Mouse (Mus musculus) hindbrain, embryonic 12.5 days (tissue): ENCODE results near the gene Scp2. TPM values are rescaled to one million over a fixed set of nuclear protein-coding genes. Genes with fewer than 3 reads are reported as not detected.

Source experiments
- ATAC-seq: fragments of 200-750 bp; cut with Nextera tagmentation; 2 replicates; pipeline ENCODE4 v1.8.0; 2017; ENCODE audit warnings: moderate TSS enrichment; ENCODE audit not compliant: low FRiP score
- H3K27ac ChIP-seq: fragments of 300-500 bp; sonication (generic); 2 replicates; pipeline ENCODE4 v1.5.1; 2016; ENCODE audit warnings: mild to moderate bottlenecking
- H3K27me3 ChIP-seq: fragments of 300-500 bp; sonication (generic); 2 replicates; pipeline ENCODE4 v1.6.1; 2016; ENCODE audit warnings: mild to moderate bottlenecking
- H3K36me3 ChIP-seq: fragments of 300-500 bp; sonication (generic); 2 replicates; pipeline ENCODE4 v1.6.1; 2016; ENCODE audit warnings: mild to moderate bottlenecking
- H3K4me1 ChIP-seq: fragments of 300-500 bp; sonication (generic); 2 replicates; pipeline ENCODE4 v1.6.1; 2016
- H3K4me2 ChIP-seq: fragments of 300-500 bp; sonication (generic); replicated peaks from 2 replicates; pipeline ENCODE4 v1.6.1; 2016; ENCODE audit warnings: mild to moderate bottlenecking
- H3K4me3 ChIP-seq: fragments of 300-500 bp; sonication (generic); 2 replicates; pipeline ENCODE4 v1.5.1; 2016; ENCODE audit warnings: mild to moderate bottlenecking
- H3K9ac ChIP-seq: fragments of 300-500 bp; sonication (generic); 2 replicates; pipeline ENCODE4 v1.6.1; 2016; ENCODE audit warnings: mild to moderate bottlenecking, moderate library complexity
- H3K9me3 ChIP-seq: fragments of 300-500 bp; sonication (generic); replicated peaks from 2 replicates; pipeline ENCODE4 v1.6.1; 2016; ENCODE audit warnings: mild to moderate bottlenecking
- WGBS: fragments of 180-500 bp; shearing (Covaris S2); methylation state at CpG from one replicate; pipeline ENCODE4 v1.1.7; 2016; 5-methylcytosine and 5-hydroxymethylcytosine counted together
- polyA plus RNA-seq: library from polyadenylated mRNA; unstranded; fragments of >200 nt; fragmentation: Nextera tagmentation; extraction: Ambion mirVana; gene quantifications from 2 replicates; pipeline ENCODE4 v1.2.1, GENCODE M21; 2016

Gene Scp2
- polyA plus RNA-seq, 1 experiment from 2014 or later = 190 TPM

GRCm38 (mm10) chr4:108068081-108068480, 76.7 kb downstream of the Scp2 start:
- peaks cover 14% of the 10 kb centered on the region for H3K4me1 ChIP-seq
- H3K4me3 ChIP-seq = no peak overlapping the region
- no peaks in the 10 kb centered on the region for H3K27me3 ChIP-seq
- H3K4me2 ChIP-seq = no peak overlapping the region
- no peak overlapping the region for H3K9ac ChIP-seq
- 91% methylated on average over 2 of the region's 2 CpGs for WGBS
- no peak for ATAC-seq
- H3K27ac ChIP-seq = no peak overlapping the region
- H3K9me3 ChIP-seq = no peaks in the 10 kb centered on the region
- H3K36me3 ChIP-seq = peaks cover 25% of the 10 kb centered on the region

GRCm38 (mm10) chr4:108067261-108067660, 77.5 kb downstream of the Scp2 start:
- H3K4me2 ChIP-seq = no peak overlapping the region
- no peaks in the 10 kb centered on the region for H3K9me3 ChIP-seq
- H3K27ac ChIP-seq = no peak overlapping the region
- H3K4me3 ChIP-seq = no peak overlapping the region
- H3K9ac ChIP-seq = no peak overlapping the region
- H3K4me1 ChIP-seq = peaks cover 14% of the 10 kb centered on the region
- 90% methylated on average over 7 of the region's 7 CpGs for WGBS
- ATAC-seq = no peak
- no peaks in the 10 kb centered on the region for H3K27me3 ChIP-seq
- H3K36me3 ChIP-seq = peaks cover 33% of the 10 kb centered on the region

GRCm38 (mm10) chr4:108066569-108066968, 78.2 kb downstream of the Scp2 start:
- no peaks in the 10 kb centered on the region for H3K27me3 ChIP-seq
- no peak overlapping the region for H3K9ac ChIP-seq
- H3K4me1 ChIP-seq = peaks cover 14% of the 10 kb centered on the region
- 93% methylated on average over 4 of the region's 4 CpGs for WGBS
- no peak overlapping the region for H3K4me2 ChIP-seq
- H3K27ac ChIP-seq = no peak overlapping the region
- ATAC-seq = no peak
- peaks cover 36% of the 10 kb centered on the region for H3K36me3 ChIP-seq
- no peak overlapping the region for H3K4me3 ChIP-seq
- no peaks in the 10 kb centered on the region for H3K9me3 ChIP-seq

- Histone ChIP-seq H3K9ac (no peak overlapping the region), H3K4me1 (peaks cover 9% of the 10 kb centered on the region), H3K4me2 (no peak overlapping the region), H3K4me3 (no peak overlapping the region), H3K27me3 (no peaks in the 10 kb centered on the region), H3K36me3 (peaks cover 45% of the 10 kb centered on the region), H3K27ac (no peak overlapping the region), H3K9me3 (no peaks in the 10 kb centered on the region)
- ATAC-seq = no peak
- WGBS = 91% methylated on average over 2 of the region's 2 CpGs
Measured at GRCm38 (mm10) chr4:108065176-108065844, 79.5 kb downstream of the Scp2 start.

GRCm38 (mm10) chr4:108063616-108064015, 81.2 kb downstream of the Scp2 start:
- no peak for ATAC-seq
- Histone ChIP-seq H3K4me1 (no peaks in the 10 kb centered on the region), H3K36me3 (peaks cover 56% of the 10 kb centered on the region), H3K4me2 (no peak overlapping the region), H3K27ac (no peak overlapping the region), H3K9me3 (no peaks in the 10 kb centered on the region), H3K27me3 (no peaks in the 10 kb centered on the region), H3K9ac (no peak overlapping the region), H3K4me3 (no peak overlapping the region)
- 88% methylated on average over 6 of the region's 6 CpGs for WGBS

- H3K9ac ChIP-seq = no peak overlapping the region
- H3K27ac ChIP-seq = no peak overlapping the region
- H3K36me3 ChIP-seq = peaks cover 52% of the 10 kb centered on the region
- WGBS = 90% methylated on average over 5 of the region's 5 CpGs
- no peaks in the 10 kb centered on the region for H3K27me3 ChIP-seq
- H3K4me3 ChIP-seq = no peak overlapping the region
- no peaks in the 10 kb centered on the region for H3K4me1 ChIP-seq
- ATAC-seq = no peak
- H3K9me3 ChIP-seq = no peaks in the 10 kb centered on the region
- no peak overlapping the region for H3K4me2 ChIP-seq
Measured at GRCm38 (mm10) chr4:108062524-108062923, 82.3 kb downstream of the Scp2 start.

GRCm38 (mm10) chr4:108060774-108061173, 84.0 kb downstream of the Scp2 start:
- Histone ChIP-seq H3K4me2 (no peak overlapping the region), H3K27ac (no peak overlapping the region), H3K27me3 (no peaks in the 10 kb centered on the region), H3K36me3 (peaks cover 50% of the 10 kb centered on the region), H3K4me3 (no peak overlapping the region), H3K9me3 (no peaks in the 10 kb centered on the region), H3K9ac (no peak overlapping the region), H3K4me1 (no peaks in the 10 kb centered on the region)
- WGBS = 80% methylated on average over 4 of the region's 4 CpGs
- ATAC-seq = no peak

GRCm38 (mm10) chr4:108059601-108060379, 85.0 kb downstream of the Scp2 start:
- 0 out of 2 replicates have a peak overlapping the region, but pooled peaks have one; percentile 0 for H3K4me2 ChIP-seq

GRCm38 (mm10) chr4:108058166-108058565, 86.6 kb downstream of the Scp2 start:
- 89% methylated on average over 10 of the region's 10 CpGs for WGBS
- H3K4me3 ChIP-seq = no peak overlapping the region
- H3K4me1 ChIP-seq = no peaks in the 10 kb centered on the region
- H3K27ac ChIP-seq = no peak overlapping the region
- H3K9ac ChIP-seq = no peak overlapping the region
- no peaks in the 10 kb centered on the region for H3K27me3 ChIP-seq
- ATAC-seq = no peak
- H3K36me3 ChIP-seq = peaks cover 67% of the 10 kb centered on the region
- H3K9me3 ChIP-seq = no peaks in the 10 kb centered on the region
- H3K4me2 ChIP-seq = no peak overlapping the region

More at GRCm38 (mm10) chr4:108059601-108060379, 85.0 kb downstream of the Scp2 start:
- peaks cover 60% of the 10 kb centered on the region for H3K36me3 ChIP-seq
- no peaks in the 10 kb centered on the region for H3K27me3 ChIP-seq
- H3K9ac ChIP-seq = no peak overlapping the region
- no peaks in the 10 kb centered on the region for H3K4me1 ChIP-seq
- no peaks in the 10 kb centered on the region for H3K9me3 ChIP-seq
- ATAC-seq = no peak
- no peak overlapping the region for H3K4me3 ChIP-seq
- WGBS = 50% methylated on average over 19 of the region's 19 CpGs
- H3K27ac ChIP-seq = no peak overlapping the region

- no peak overlapping the region for H3K4me2 ChIP-seq
- no peak for ATAC-seq
- H3K36me3 ChIP-seq = peaks cover 68% of the 10 kb centered on the region
- WGBS = 91% methylated on average over 2 of the region's 2 CpGs
- no peaks in the 10 kb centered on the region for H3K4me1 ChIP-seq
- no peaks in the 10 kb centered on the region for H3K27me3 ChIP-seq
- no peak overlapping the region for H3K27ac ChIP-seq
- H3K9ac ChIP-seq = no peak overlapping the region
- no peak overlapping the region for H3K4me3 ChIP-seq
- H3K9me3 ChIP-seq = no peaks in the 10 kb centered on the region
Measured at GRCm38 (mm10) chr4:108057247-108057646, 87.6 kb downstream of the Scp2 start.

- Histone ChIP-seq H3K4me1 (no peaks in the 10 kb centered on the region), H3K9me3 (no peaks in the 10 kb centered on the region), H3K4me2 (no peak overlapping the region), H3K4me3 (no peak overlapping the region), H3K36me3 (peaks cover 70% of the 10 kb centered on the region), H3K9ac (no peak overlapping the region), H3K27me3 (no peaks in the 10 kb centered on the region), H3K27ac (no peak overlapping the region)
- ATAC-seq = no peak
- WGBS = 94% methylated on average over 10 of the region's 10 CpGs
Measured at GRCm38 (mm10) chr4:108055873-108056272, 88.9 kb downstream of the Scp2 start.

- no peaks in the 10 kb centered on the region for H3K27me3 ChIP-seq
- no peak overlapping the region for H3K4me2 ChIP-seq
- peaks cover 75% of the 10 kb centered on the region for H3K36me3 ChIP-seq
- WGBS = 89% methylated on average over 8 of the region's 8 CpGs
- no peak overlapping the region for H3K4me3 ChIP-seq
- no peak for ATAC-seq
- H3K9ac ChIP-seq = no peak overlapping the region
- H3K4me1 ChIP-seq = no peaks in the 10 kb centered on the region
- H3K9me3 ChIP-seq = no peaks in the 10 kb centered on the region
- H3K27ac ChIP-seq = no peak overlapping the region
Measured at GRCm38 (mm10) chr4:108052673-108053072, 92.1 kb downstream of the Scp2 start.
